Mouse (Mus musculus) intestine, postnatal 0 days (tissue): ENCODE data around the gene Espn. TPM values are rescaled to one million over a fixed set of nuclear protein-coding genes. Genes with fewer than 3 reads are reported as not detected.

Experiments used
- ATAC-seq: fragments of 200-750 bp; cut with Nextera tagmentation; 2 replicates; pipeline ENCODE4 v1.8.0; 2017; ENCODE audit warnings: mild to moderate bottlenecking, moderate TSS enrichment, moderate library complexity
- H3K27ac ChIP-seq: fragments of 300-500 bp; sonication (generic); 2 replicates; pipeline ENCODE4 v1.5.1; 2014; ENCODE audit warnings: mild to moderate bottlenecking, low read depth, low read length, moderate library complexity
- H3K27me3 ChIP-seq: fragments of 300-500 bp; sonication (generic); replicated peaks from 2 replicates; pipeline ENCODE4 v1.6.1; 2014; ENCODE audit warnings: low read length, mixed read lengths; ENCODE audit not compliant: control insufficient read depth, insufficient read depth
- H3K36me3 ChIP-seq: fragments of 300-500 bp; sonication (generic); 2 replicates; pipeline ENCODE4 v1.6.1; 2014; ENCODE audit warnings: mild to moderate bottlenecking, moderate library complexity; ENCODE audit not compliant: control insufficient read depth, insufficient read depth
- H3K4me1 ChIP-seq: fragments of 300-500 bp; sonication (generic); replicated peaks from 2 replicates; pipeline ENCODE4 v1.6.1; 2014; ENCODE audit warnings: antibody characterized with exemption, low read length, mixed read lengths; ENCODE audit not compliant: control insufficient read depth, insufficient read depth
- H3K4me2 ChIP-seq: fragments of 300-500 bp; sonication (generic); replicated peaks from 2 replicates; pipeline ENCODE4 v1.6.1; 2014; ENCODE audit warnings: low read depth, mild to moderate bottlenecking, moderate library complexity
- H3K4me3 ChIP-seq: fragments of 300-500 bp; sonication (generic); 2 replicates; pipeline ENCODE4 v1.5.1; 2014; ENCODE audit warnings: low read depth, low read length
- H3K9ac ChIP-seq: fragments of 300-500 bp; sonication (generic); 2 replicates; pipeline ENCODE4 v1.6.1; 2014; ENCODE audit warnings: mild to moderate bottlenecking, low read depth, low read length
- H3K9me3 ChIP-seq: fragments of 300-500 bp; sonication (generic); 2 replicates; pipeline ENCODE4 v1.6.1; 2016; ENCODE audit warnings: mixed run types; ENCODE audit not compliant: control insufficient read depth
- CTCF ChIP-seq: sonication (generic); IDR thresholded peaks from 2 replicates; pipeline ENCODE4 v1.5.1; 2016; ENCODE audit warnings: low read depth, mild to moderate bottlenecking, control low read depth, antibody characterized with exemption, moderate library complexity
- WGBS: fragments of 180-500 bp; shearing (Covaris S2); extraction: QIAGEN DNeasy Blood & Tissue Kit; methylation state at CpG from one replicate; pipeline ENCODE4 v1.1.7; 2014; 5-methylcytosine and 5-hydroxymethylcytosine counted together
- polyA plus RNA-seq: library from polyadenylated mRNA; unstranded; fragments of >200 nt; fragmentation: Nextera tagmentation; extraction: Ambion mirVana; gene quantifications from 2 replicates; pipeline ENCODE4 v1.2.1, GENCODE M21; 2015

The Espn gene
- 260 and 264 TPM in 2 replicates for polyA plus RNA-seq

DNA sequence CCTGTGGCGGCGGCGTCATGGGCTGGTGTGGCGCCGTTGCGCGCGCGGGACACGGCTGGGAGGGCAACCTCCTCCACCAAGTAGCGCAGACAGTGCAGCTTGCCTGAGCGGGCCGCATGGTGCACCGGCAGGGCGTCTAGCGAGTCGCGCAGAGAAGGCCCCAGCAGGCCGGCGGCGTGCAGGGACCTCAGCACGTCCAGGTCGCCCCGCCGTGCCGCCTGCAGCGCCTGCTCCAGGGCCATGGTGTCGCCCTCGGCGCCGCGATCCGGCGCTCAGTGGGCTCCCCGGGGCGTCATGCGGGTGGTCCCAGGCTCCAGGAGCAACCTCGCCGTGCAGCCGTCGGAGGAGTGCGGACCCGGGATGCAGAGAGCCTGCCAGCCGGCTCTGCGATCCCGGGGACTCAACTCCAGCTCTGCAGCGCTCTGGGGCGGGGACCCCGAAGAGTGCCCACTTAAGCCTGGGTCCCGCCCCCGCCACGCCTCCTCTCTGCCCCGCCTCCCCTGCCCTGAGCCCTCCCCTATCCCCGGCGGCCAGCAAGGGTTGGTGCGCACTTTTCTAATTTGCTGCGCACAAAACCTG lies at the start of gene Espn:
Gene Espn, minus strand, starts transcription at position 406 of the 579 bp plus-strand sequence.
- Histone ChIP-seq H3K9me3 (no peaks in the 10 kb centered on the region), H3K4me2 (peak within 1 kb of the TSS; percentile 69), H3K36me3 (no peaks in the 10 kb centered on the region), H3K27ac (no peak within 1 kb of the TSS), H3K4me3 (peak within 1 kb of the TSS; percentile 28), H3K27me3 (peaks cover 29% of the 10 kb centered on the region), H3K9ac (no peak within 1 kb of the TSS), H3K4me1 (no peaks in the 10 kb centered on the region; the same call in 1 of the 2 replicates)
- WGBS: 2% methylated on average over 42 of the region's 57 CpGs
- TF ChIP-seq CTCF: no peak
- ATAC-seq: no peak

DNA sequence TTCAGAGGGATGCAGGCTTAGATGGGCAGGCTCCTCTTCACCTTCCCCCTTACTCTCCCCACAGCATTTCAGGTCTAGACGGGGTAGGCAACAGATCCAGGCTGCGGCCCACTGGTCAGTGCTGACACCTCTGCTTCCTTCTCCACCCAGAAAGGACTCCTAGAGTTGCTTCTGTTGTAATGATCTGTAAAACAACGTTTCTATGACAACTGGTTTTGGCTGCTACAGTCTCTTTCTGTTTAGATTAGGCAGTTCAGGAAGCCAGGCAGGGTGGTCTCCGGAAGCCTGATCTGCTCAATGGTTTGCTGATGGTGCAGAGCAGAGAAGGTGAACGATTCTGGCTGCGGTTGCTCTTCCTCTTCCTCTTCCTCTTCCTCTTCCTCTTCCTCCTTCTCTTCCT lies 49.3 kb upstream of the Espn start:
- WGBS: 52% methylated on average over 6 of the region's 6 CpGs
- Histone ChIP-seq H3K27me3 (no peaks in the 10 kb centered on the region), H3K4me1 (no peaks in the 10 kb centered on the region), H3K4me3 (no peak overlapping the region), H3K4me2 (no peak overlapping the region), H3K27ac (no peak overlapping the region), H3K36me3 (no peaks in the 10 kb centered on the region), H3K9ac (no peak overlapping the region), H3K9me3 (no peaks in the 10 kb centered on the region)
- ATAC-seq: no peak
- TF ChIP-seq CTCF: no peak

DNA sequence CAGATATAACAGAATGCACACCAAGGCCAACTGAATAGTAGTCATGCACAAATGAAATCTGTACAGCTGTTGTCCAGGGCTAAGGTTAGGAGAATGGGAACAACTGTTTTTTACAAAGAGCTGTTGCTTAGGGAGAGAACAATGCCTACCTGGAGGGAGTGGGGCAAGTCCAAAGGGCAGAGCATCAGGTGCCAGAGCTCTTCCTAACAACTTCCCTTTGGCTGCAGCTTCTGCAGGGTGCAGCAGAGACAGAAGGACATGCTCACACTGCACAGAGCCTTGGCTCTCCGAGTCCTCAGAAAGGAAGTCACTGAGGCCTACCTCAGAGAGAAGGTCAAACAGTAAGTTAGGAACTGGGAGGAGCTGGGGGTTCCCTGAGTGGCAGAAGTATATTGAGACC lies 47.4 kb upstream of the Espn start:
- Histone ChIP-seq H3K9me3 (no peaks in the 10 kb centered on the region), H3K27ac (no peak overlapping the region), H3K36me3 (no peaks in the 10 kb centered on the region), H3K9ac (no peak overlapping the region), H3K4me3 (no peak overlapping the region), H3K27me3 (no peaks in the 10 kb centered on the region), H3K4me1 (no peaks in the 10 kb centered on the region), H3K4me2 (no peak overlapping the region)
- TF ChIP-seq CTCF: no peak
- peak; percentile 83 for ATAC-seq
- 24% methylated on average over 1 of the region's 1 CpGs for WGBS

- Histone ChIP-seq H3K27ac (no peak overlapping the region), H3K9ac (no peak overlapping the region), H3K36me3 (no peaks in the 10 kb centered on the region), H3K4me1 (no peaks in the 10 kb centered on the region), H3K9me3 (no peaks in the 10 kb centered on the region), H3K4me3 (no peak overlapping the region), H3K27me3 (no peaks in the 10 kb centered on the region), H3K4me2 (no peak overlapping the region)
- WGBS: 68% methylated on average over 5 of the region's 5 CpGs
- ATAC-seq: no peak
- TF ChIP-seq CTCF: no peak
Observed at GRCm38 (mm10) chr4:152197545-152197944, 45.4 kb upstream of the Espn start.

- TF ChIP-seq CTCF: no peak
- WGBS: 90% methylated on average over 8 of the region's 9 CpGs
- no peak overlapping the region for H3K9ac ChIP-seq
Observed at GRCm38 (mm10) chr4:152196276-152196675, 44.1 kb upstream of the Espn start.

GRCm38 (mm10) chr4:152194476-152195175 lies 42.5 kb upstream of the Espn start:
- no peaks in the 10 kb centered on the region for H3K36me3 ChIP-seq
- WGBS: 76% methylated on average over 3 of the region's 3 CpGs
- no peak for TF ChIP-seq CTCF

More at GRCm38 (mm10) chr4:152196276-152196675, 44.1 kb upstream of the Espn start:
- Histone ChIP-seq H3K27me3 (no peaks in the 10 kb centered on the region), H3K4me3 (no peak overlapping the region), H3K36me3 (no peaks in the 10 kb centered on the region), H3K27ac (no peak overlapping the region), H3K4me1 (no peaks in the 10 kb centered on the region), H3K4me2 (no peak overlapping the region), H3K9me3 (no peaks in the 10 kb centered on the region)
- no peak for ATAC-seq

More at GRCm38 (mm10) chr4:152194476-152195175, 42.5 kb upstream of the Espn start:
- no peak for ATAC-seq
- Histone ChIP-seq H3K4me3 (no peak overlapping the region), H3K4me1 (no peaks in the 10 kb centered on the region), H3K27ac (no peak overlapping the region), H3K4me2 (no peak overlapping the region), H3K9me3 (no peaks in the 10 kb centered on the region), H3K9ac (no peak overlapping the region), H3K27me3 (no peaks in the 10 kb centered on the region)
